Mouse (Mus musculus): ENCODE results near the gene 4930426L09Rik.

DNA sequence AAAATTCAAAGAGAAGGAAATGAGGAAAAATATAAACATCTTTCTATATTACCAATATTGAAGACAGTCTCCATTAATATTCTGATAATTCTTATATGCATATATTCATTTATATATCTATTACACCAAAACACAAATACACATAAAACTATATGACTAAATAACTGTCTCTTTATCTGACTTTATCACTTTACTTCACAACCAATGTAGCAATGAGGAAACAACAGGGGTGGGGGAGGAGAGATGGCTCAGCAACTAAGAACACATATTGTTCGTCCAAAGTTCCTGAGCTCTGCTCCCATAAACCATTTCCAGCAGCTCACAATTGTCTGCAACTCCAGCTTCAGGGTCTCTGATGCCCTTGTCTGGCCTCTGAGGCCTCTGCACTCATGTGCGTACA, 47.4 kb upstream of the 4930426L09Rik start:
- TF ChIP-seq EP300 (IDR thresholded peaks at IDR 0.05; ENCODE audit: low read depth) (no peak), CTCF (IDR thresholded peaks at IDR 0.05; ENCODE audit: low read depth) (no peak)
